Mouse (Mus musculus) bone marrow, adult 2 months (tissue): ENCODE results near the gene Pcmt1. TPM values are rescaled to one million over a fixed set of nuclear protein-coding genes. Genes with fewer than 3 reads are reported as not detected.
"Not testable (repeated sequence)": the region's sequence is repeated elsewhere in the genome, so short reads cannot be mapped to it uniquely, and the experiment has no call there.

ENCODE experiments used
- H3K27ac ChIP-seq: fragments of 200-500 bp; 2 replicates; pipeline ENCODE4 v1.5.1; 2012; ENCODE audit warnings: low read depth, mild to moderate bottlenecking, control low read depth, inconsistent platforms, low read length; ENCODE audit not compliant: control insufficient read depth, poor library complexity, insufficient read depth
- H3K4me1 ChIP-seq: fragments of 200-500 bp; 2 replicates; pipeline ENCODE4 v1.6.1; 2011; ENCODE audit warnings: low read length; ENCODE audit not compliant: control insufficient read depth, insufficient read depth
- H3K4me3 ChIP-seq: fragments of 200-500 bp; replicated peaks from 2 replicates; pipeline ENCODE3; 2011; ENCODE audit warnings: mild to moderate bottlenecking, low read depth, low read length, control low read depth; ENCODE audit not compliant: control insufficient read depth
- CTCF ChIP-seq: fragments of 200-500 bp; IDR thresholded peaks from 2 replicates; pipeline ENCODE4 v1.5.1; 2011; ENCODE audit warnings: low read length, control low read depth; ENCODE audit not compliant: control insufficient read depth, insufficient read depth
- POLR2A ChIP-seq: fragments of 200-500 bp; IDR thresholded peaks from 2 replicates; pipeline ENCODE4 v1.6.1; 2011; ENCODE audit warnings: low read depth, mild to moderate bottlenecking, control low read depth, low read length, borderline replicate concordance; ENCODE audit not compliant: control insufficient read depth
- WGBS: fragments of 180-500 bp; shearing (Covaris S2); methylation state at CpG from one replicate; pipeline ENCODE4 v1.1.7; 2018; 5-methylcytosine and 5-hydroxymethylcytosine counted together
- polyA plus RNA-seq: library from polyadenylated mRNA; stranded (reverse); fragments of >200 nt; gene quantifications from 2 replicates; pipeline ENCODE4 v1.2.4, GENCODE M21; 2011; ENCODE audit warnings: low replicate concordance; ENCODE audit not compliant: missing spikeins, insufficient read depth, insufficient read length

The Pcmt1 gene
- polyA plus RNA-seq, 1 experiment = 71.7 TPM

- TF ChIP-seq POLR2A (no peak), CTCF (no peak)
- Histone ChIP-seq H3K4me1 (no peaks in the 10 kb centered on the region), H3K27ac (no peak overlapping the region), H3K4me3 (no peak overlapping the region)
- WGBS = 90% methylated on average over 3 of the region's 3 CpGs
Measured at GRCm38 (mm10) chr10:7623861-7624518, 56.9 kb downstream of the Pcmt1 start.

GRCm38 (mm10) chr10:7622378-7622777 lies 58.6 kb downstream of the Pcmt1 start:
- WGBS = 91% methylated on average over 3 of the region's 3 CpGs
- H3K27ac ChIP-seq = no peak overlapping the region

GRCm38 (mm10) chr10:7620723-7621122 lies 60.2 kb downstream of the Pcmt1 start:
- 91% methylated on average over 5 of the region's 5 CpGs for WGBS
- TF ChIP-seq CTCF (no peak), POLR2A (no peak)

More at GRCm38 (mm10) chr10:7622378-7622777, 58.6 kb downstream of the Pcmt1 start:
- no peaks in the 10 kb centered on the region for H3K4me1 ChIP-seq
- TF ChIP-seq POLR2A (no peak), CTCF (no peak)
- no peak overlapping the region for H3K4me3 ChIP-seq

GRCm38 (mm10) chr10:7619821-7620241 lies 61.1 kb downstream of the Pcmt1 start:
- H3K4me1 ChIP-seq = no peaks in the 10 kb centered on the region
- no peak overlapping the region for H3K4me3 ChIP-seq
- H3K27ac ChIP-seq = no peak overlapping the region
- TF ChIP-seq POLR2A (no peak), CTCF (no peak)
- WGBS = 87% methylated on average over 5 of the region's 5 CpGs

More at GRCm38 (mm10) chr10:7620723-7621122, 60.2 kb downstream of the Pcmt1 start:
- H3K4me1 ChIP-seq = no peaks in the 10 kb centered on the region
- H3K4me3 ChIP-seq = no peak overlapping the region
- H3K27ac ChIP-seq = no peak overlapping the region

GRCm38 (mm10) chr10:7617556-7617955 lies 63.4 kb downstream of the Pcmt1 start:
- not testable (repeated sequence) for H3K4me3 ChIP-seq, H3K27ac ChIP-seq, H3K4me1 ChIP-seq
- 82% methylated on average over 3 of the region's 3 CpGs for WGBS

- WGBS = 83% methylated on average over 11 of the region's 11 CpGs
- H3K4me3 ChIP-seq, H3K27ac ChIP-seq, H3K4me1 ChIP-seq: not testable (repeated sequence)
Measured at GRCm38 (mm10) chr10:7617146-7617545, 63.8 kb downstream of the Pcmt1 start.

GRCm38 (mm10) chr10:7614834-7615233 lies 66.1 kb downstream of the Pcmt1 start:
- TF ChIP-seq POLR2A = no peak
- TF ChIP-seq CTCF = no peak
- WGBS = 90% methylated on average over 8 of the region's 8 CpGs
- H3K4me1 ChIP-seq = no peaks in the 10 kb centered on the region
- H3K4me3 ChIP-seq = no peak overlapping the region
- no peak overlapping the region for H3K27ac ChIP-seq

- H3K27ac ChIP-seq, H3K4me1 ChIP-seq, H3K4me3 ChIP-seq: not testable (repeated sequence)
Measured at GRCm38 (mm10) chr10:7612210-7612609, 68.7 kb downstream of the Pcmt1 start.

- Histone ChIP-seq H3K4me3 (no peak overlapping the region), H3K27ac (no peak overlapping the region), H3K4me1 (no peaks in the 10 kb centered on the region)
- no peak for TF ChIP-seq POLR2A
- no peak for TF ChIP-seq CTCF
- WGBS = 82% methylated on average over 6 of the region's 6 CpGs
Measured at GRCm38 (mm10) chr10:7611647-7612046, 69.3 kb downstream of the Pcmt1 start.
